Mouse (Mus musculus) cerebral cortex, adult 2 months (tissue): Measurements from ENCODE around the gene Ssbp3.

Experiments used
- WGBS: fragments of 180-500 bp; shearing (Covaris S2); methylation state at CpG from one replicate; pipeline ENCODE4 v1.1.7; 2018; 5-methylcytosine and 5-hydroxymethylcytosine counted together

Gene Ssbp3

DNA sequence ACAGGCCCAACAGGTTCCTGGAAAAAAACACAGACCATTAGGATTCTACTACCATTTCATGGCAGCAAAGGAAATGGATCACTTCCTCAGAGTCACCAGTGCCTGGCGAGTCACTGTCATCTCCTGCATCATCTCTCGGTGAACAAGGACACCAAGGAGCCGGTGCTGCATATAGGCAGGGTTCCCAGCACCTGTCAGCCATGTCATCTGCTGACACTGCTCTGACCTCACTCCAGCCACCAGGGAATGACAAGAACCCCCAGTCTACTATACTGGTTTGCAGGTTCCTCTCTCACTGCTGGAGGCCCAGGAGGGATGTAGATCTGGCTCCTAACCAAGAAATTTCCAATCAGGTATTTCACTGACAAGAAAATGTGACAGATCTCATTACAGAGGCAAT lies 145.6 kb downstream of the Ssbp3 start:
- 73% methylated on average over 3 of the region's 3 CpGs for WGBS

DNA sequence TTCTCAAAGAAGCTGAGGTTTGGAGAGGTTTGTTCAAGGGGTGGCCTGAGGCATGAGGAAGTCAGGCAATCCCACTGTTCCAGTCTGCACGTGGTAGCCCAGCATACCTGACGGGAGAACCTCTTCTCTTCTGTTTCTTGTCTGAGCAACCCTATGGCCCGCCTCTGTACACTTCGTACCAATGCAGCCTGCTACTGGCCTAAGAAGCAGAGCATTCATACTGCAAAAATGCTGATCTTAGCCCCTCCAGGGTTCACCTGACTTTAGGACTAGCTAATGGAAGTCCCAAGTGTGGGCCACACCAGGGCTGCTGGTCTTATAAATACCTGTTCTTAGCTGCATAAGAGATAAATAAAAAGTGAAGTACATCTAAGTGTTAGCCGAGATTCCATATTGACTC lies 147.8 kb downstream of the Ssbp3 start:
- 93% methylated on average over 5 of the region's 5 CpGs for WGBS

DNA sequence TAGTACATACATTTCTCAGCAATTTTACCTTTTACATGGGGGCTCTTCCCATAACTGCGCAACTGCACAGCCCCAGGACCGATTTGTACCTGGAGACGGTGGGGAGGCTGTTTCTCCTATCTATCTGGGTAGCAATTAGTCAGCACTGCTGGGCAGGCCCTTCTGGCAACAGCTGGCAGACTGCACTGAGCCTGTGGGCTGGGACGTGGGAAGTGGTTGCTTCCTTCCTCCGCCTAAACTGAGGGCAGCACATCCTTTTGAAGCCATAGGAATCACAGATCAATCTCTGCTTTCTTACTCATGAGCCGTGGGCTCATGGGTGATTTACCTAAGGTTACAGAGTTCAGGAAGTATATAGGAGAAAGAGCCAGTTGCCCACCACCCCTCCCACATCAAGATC lies 148.3 kb downstream of the Ssbp3 start:
- 58% methylated on average over 6 of the region's 6 CpGs for WGBS

DNA sequence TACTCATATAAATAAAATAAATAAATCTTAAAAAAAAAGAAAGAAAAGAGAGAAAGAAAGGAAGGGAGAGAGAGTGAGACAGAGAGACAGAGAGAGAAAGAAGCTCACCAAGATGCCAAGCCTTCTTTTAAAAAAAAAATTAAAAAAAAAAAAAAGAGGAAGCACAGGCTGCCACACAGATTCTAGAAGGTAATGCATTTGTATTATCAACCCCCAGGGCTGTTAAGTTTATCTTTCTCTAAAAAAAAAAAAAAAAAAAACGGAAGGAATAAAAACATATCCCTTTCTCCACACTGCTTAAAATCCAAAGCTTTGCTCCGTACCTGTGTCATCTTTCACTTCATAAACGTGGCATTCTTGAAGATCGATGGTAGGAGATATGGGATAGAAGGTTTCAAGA lies 151.1 kb downstream of the Ssbp3 start:
- WGBS: 92% methylated on average over 4 of the region's 4 CpGs

DNA sequence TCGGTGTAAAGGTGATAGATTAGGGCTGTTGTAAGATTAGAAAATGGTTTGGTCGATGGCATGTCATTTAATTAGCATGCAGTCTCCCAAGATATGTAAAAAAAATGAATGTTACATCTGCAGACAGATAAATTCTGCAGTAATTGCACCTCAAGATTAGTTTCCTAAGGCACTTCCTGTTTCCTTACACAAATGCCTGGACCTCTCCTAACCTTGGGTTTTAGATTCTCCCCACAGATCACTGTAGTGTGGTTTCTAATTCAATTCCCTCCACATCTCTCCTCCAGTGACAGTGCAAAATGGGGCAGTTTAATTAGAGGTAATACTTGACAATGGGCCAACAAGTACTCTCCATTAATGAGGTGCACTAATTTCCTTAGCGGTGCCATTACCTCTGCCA lies 152.7 kb downstream of the Ssbp3 start:
- WGBS: 65% methylated on average over 3 of the region's 3 CpGs

DNA sequence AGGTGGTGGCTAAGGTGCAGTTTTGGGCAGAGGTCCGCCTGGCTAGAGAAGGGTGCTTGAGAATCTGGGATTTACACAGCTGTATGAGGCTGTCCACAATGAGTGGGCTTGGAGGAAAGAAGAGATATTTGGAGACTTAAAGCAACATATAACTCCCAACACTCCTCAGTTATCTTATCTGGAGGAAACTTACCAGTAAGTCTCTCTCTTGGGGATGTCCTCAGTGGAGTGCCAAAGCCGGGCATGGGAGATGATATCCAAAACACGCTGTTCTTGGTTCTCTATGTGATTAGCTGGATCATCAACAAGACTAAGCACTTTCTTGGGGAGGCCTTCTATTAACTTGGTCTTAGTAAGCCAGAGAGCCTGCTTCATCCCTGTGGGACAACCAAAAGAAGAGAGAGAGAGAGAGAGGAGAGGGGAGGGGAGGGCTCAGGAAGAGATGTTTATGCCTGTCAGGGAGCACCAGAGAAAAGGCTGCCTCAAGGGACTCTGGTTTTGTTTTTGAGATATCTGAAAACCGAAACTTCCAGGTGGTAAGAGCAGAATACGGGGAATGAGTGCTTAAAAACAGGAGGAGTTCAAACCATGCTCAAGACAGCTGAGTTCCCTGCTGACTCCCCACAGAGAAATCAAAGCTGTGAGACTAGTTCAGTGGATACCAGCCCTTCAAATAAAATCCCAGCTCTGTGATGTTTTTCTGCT lies 154.0 kb downstream of the Ssbp3 start:
- WGBS: 96% methylated on average over 5 of the region's 5 CpGs

DNA sequence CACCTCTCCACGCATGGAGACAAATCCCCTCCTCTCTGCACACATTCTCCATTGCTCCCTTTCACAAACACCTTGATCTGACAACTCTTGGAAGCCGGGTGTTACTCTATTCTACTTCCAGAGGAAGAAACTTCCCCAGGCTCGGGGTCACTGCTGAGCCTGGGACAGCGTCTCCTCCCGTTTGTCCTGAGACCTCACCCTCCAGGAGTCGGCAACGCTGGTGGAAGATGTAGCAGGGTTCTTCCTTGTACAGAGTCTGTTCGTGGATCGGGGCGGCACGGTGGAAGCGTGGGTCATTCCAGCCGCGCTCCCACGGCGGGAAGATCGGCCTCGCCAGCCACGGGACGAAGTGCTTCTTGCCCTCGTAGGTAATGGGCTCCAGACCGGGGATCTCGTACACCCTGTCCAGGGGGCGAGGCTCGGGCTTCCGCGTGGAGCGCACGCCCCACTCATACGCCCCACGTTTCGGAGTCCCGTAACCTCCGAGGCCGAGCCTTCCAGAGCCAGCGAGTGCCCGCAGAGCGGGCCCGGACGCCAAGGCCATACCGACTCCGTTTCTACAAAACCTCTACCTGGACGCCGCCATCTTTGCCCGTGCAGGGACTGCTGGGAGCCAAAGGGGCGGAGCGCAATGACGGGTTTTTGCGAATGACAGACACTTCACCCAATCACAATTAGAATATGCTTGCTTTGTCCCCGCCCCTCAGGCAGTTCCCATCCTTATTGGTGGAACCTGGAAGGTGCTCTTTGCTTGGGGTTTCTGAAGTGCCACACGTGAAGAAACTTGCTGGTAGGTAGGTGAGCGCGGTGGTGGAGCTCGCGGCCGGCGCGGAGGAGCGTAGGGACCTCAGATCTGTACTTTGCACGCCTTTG lies 156.0 kb downstream of the Ssbp3 start, which contains the start of the genes Mrpl37 and Cyb5rl:
Mrpl37 (minus strand) TSS at position 617 of the 873 bp plus-strand sequence.
Cyb5rl (plus strand) TSS at position 737 of the 873 bp plus-strand sequence.
- under 1% methylated on average over 60 of the region's 60 CpGs for WGBS

DNA sequence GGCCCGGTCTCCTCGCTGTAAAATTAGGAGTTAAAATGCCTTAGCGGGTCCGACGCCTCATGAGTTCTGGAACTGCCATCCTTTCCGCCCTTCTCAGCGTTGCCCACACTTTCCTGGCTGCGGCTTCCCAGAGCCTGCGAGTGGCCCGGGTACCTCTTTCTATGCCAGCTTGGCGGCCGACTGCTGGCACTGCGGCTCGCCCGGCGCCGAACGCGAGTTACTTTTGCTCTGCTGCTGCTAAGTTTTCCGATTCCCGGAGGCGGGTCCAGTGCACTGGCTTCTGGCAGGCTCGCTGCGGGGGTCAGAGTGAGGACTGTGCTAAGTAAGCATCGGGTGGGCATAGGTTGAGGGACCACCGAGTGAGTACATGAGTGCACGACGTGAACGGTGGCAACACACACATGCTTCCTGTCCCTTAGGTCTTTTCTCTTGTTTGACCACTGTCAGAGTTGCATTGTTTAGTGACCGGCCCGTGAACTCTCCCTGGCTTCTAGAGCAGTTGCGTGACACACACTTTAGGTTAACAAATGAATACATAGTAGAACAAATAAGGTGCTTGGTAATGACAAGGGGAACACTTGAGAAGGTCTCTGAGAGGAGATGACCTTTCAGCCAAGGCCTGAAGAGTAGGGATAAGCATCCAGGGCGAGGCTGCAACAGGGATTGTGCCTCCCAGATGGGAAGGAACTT lies 156.8 kb downstream of the Ssbp3 start:
- 4% methylated on average over 33 of the region's 33 CpGs for WGBS

DNA sequence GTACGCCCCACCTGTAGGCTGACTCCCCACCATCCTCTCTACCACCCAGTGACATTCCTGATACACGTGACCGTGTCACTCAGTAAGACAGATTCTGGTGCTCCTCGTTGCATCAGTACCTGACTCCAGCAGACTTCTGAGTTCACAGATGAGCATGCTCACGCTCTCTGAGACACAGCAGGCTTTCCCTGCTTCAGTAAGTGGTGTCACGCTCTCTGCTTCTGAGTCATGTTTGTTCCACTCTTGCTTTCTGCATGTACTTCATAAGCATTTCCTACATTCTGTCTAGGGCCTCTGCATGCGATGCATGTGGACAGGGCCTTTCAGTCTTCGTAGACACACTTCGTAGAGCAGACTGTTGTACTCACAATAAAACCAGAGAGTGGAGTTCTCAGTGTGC lies 161.8 kb downstream of the Ssbp3 start:
- 86% methylated on average over 9 of the region's 9 CpGs for WGBS

DNA sequence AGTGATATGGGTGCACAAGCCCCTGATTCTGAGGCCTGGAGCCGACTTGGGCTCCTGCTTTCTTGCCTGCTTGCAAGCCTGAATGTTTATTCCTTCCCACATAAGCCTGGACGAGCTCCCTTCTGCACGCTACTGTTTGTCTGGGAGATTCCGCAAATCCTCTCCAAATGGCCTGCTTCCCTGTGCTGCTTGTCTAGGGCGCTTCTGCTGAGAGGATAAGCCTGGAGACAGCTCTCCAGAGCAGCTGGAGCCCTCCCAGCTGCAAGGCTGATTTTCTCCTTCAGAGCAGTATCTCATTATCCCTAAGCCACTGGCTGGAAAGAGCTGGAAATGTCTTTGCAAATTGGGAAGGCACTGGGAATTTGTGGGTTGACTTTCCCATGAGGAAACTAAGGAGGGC lies 165.0 kb downstream of the Ssbp3 start:
- 49% methylated on average over 5 of the region's 5 CpGs for WGBS

DNA sequence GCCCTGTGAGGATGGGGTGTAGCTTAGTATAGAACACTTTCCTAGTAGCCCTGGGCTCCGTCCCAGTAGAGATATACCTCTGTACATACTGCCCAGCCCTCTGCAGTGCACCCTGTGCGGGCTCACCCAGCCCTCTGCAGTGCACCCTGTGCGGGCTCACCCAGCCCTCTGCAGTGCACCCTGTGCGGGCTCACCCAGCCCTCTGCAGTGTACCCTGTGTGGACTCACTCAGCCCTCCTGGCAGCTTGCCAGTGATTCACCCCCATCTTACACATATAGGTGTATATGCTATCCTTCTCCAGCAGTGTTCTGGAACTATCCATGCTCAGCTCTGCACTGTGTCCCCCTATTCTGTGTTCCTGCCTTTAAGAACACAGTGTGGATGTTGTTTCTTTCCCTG lies 168.4 kb downstream of the Ssbp3 start:
- WGBS: 97% methylated on average over 4 of the region's 4 CpGs

DNA sequence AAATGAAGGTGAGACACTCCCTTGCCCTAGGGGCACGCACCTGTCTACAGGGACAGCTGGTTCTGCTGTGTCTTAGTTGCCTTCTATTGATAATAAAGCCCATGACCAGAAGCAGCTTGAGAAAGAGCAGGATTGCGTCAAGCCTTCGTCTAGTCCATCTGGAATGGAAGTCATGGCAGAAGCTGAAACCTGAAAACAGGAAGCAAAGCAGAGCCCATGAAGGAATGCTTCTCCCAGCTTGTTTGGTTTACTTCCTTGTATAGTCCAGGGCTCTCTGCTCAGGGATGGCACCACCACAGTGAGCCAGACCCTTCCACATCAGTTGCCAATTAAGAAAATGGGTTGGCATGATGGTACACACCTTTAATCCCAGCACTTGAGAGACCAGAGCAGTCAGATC lies 171.7 kb downstream of the Ssbp3 start:
- WGBS: 90% methylated on average over 3 of the region's 3 CpGs

DNA sequence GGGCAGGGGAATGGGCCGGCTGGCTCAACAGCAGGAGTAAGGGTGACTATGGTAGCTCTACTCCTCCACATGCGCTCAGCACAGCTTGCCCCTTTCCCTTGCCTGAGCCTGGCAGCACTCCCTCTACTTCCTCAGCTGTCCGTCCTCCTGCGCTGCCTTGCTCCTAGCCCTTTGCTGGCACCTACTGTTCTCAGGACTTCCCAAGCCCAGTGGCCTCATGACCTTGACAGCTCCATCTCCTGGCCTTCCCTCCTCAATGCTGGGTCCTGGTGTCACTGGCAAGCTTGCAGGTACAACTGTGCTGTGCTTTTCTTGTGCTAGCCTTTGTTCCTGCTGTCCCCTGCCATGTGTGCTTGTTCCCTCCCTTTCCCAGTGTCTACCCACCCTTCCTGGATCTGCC lies 172.6 kb downstream of the Ssbp3 start:
- WGBS: 92% methylated on average over 4 of the region's 4 CpGs

DNA sequence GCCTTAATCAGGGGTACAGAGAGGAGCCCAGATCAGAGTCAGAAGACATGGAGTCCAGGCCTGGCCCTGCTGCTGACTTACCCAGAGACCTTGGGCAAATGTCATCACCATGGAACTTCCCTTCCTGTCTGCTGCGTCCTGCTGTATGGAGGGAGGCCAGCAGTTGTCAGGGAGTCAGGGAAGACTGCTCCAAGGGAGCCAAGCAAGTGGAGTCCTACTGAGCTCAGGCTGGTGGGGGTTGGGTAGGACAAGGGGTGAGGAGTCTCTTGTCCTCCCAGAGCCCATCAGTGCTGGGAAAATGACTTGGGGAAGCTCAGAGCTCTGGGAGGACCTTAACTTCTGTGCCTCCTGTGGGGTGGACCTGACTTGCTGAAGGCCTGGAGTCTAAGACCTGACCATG lies 173.8 kb downstream of the Ssbp3 start:
- WGBS: 6% methylated on average over 1 of the region's 1 CpGs

DNA sequence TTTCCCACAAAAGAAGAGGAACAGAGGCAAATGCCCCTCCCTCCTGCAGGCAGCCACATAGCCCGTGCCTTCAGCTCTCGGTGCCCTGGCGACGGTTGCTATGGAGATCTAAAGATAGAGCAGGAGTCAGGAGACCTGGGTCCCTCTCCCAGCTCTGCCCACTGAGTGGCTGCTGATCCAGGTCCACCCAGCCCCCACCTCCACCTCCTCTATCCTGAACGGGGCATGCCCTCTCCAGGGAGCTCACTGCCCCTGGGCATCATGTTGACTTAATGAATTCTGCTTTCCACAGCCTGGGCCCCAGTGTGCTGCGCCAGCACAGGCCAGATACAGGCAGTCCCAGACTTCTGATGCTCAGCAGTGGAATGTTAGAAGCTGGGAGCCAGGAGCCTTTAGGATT lies 174.4 kb downstream of the Ssbp3 start:
- WGBS: 13% methylated on average over 6 of the region's 6 CpGs

DNA sequence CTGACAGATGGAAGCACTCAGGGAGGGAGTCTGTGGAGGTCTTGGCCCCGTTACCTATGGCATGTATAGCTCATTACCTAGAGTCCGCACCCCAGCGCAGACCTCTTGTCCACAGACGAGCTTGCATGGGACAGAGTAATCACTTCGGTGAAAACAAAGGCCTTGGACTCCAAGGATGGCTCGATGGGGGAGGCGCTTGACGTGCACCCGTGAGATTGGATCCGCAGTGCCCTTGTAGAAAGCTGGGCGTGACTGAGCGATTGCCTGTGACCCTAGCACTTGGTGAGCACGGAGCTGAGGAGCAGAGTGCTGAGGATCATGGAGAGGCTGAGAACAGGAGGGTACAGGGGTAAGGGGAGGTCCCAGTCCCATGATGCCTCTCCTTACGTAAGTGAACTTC lies 181.2 kb downstream of the Ssbp3 start:
- 93% methylated on average over 14 of the region's 14 CpGs for WGBS

DNA sequence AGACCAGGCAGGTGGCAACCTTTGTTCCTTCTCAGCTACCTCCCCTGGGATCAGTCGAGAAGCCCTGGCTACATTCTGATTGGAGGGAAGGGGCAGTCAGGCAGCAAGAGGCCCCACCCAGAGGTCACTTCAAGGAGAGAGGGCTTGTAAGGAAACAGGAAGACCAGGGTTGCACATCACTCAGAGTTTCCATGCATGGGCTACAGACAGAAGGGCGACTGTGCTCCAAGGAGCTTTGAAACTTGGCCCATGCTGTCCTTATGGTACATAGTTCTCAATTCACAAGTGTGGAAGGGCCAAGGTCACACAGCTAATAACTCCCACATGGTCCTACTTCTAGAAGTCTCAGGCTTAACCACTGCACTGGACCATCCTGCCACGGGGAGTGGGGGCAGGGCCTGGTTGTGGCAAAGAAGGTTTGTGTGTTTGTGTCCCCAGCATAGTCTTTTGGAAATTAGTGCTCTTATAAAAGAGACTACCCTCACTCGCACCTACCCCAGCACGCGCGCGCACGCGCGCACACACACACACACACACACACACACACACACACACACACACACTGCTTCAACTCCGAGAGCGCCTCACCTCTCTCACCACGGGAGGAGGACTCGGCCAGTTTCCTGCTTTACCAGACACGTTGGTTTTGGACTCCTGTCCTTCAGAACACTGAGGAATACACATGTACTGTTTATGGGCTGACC lies 184.1 kb downstream of the Ssbp3 start:
- WGBS: 90% methylated on average over 16 of the region's 16 CpGs

DNA sequence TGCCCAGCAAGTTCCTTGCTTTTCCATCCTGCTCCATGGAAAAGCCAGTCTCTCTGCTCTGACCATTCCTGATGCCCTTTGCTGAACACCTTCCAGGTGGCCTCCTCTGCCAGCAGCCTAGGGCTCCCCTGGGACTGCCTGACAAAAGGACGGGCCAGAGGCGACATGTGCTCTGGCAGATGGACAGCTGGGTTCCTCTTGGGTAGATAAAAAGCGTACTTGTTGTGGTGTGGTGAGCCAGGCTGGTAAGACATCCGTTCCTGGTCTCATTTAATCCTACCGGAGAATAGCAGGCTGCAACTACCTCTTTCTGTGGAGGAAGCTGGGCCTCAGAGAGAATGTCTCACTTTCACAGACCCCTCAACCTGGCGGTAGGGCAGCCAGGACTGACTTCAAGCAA lies 185.5 kb downstream of the Ssbp3 start:
- 61% methylated on average over 6 of the region's 6 CpGs for WGBS

DNA sequence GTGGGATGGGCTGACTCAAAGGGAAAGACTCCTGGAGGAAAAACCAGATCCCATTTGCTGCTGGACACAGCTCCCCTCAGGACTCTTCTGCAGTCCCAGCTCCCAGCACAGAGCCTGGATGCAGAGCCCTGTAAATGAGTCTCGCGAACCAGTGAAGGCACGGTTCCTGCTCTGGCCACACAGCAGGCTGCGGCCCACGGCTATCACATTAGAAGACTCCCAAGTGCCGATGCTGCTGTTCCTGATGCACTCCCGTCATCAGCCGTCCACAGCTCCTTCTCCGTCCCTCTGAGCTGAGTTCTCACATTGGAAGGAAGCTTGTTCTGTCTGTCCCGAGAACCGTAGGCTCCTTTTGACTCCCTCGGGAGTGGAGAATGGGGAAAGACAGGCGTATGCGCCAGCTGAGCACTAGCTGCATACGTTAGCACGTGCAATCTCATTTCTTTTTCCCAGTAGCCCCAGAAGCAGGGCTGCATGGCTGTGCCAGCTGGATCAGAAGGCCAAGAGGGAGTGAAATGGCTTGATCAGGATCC lies 186.4 kb downstream of the Ssbp3 start, which contains the start of gene Cdcp2:
Cdcp2 (plus strand) TSS at position 51 of the 533 bp plus-strand sequence.
- WGBS: 84% methylated on average over 16 of the region's 16 CpGs

DNA sequence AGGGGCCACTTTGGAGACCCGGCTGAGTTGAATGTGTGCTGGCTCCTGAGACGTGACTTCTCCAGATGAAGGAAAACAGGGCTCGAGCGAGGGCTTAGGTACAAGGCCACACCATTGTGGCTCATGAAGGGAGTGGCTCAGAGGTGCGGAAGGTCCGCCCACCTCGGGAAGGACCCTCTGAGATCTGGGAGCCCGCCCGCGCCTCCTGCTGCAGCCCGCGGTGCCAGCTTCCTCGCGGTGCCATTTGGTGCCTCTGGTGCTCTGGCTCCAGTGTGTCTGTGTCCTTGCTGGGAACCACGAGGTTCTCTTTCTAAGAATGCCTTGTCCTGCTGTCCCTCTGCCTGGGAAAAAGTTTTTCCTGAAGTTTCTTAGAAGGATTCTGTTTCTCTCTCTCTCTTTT lies 187.4 kb downstream of the Ssbp3 start:
- WGBS: 65% methylated on average over 15 of the region's 15 CpGs

DNA sequence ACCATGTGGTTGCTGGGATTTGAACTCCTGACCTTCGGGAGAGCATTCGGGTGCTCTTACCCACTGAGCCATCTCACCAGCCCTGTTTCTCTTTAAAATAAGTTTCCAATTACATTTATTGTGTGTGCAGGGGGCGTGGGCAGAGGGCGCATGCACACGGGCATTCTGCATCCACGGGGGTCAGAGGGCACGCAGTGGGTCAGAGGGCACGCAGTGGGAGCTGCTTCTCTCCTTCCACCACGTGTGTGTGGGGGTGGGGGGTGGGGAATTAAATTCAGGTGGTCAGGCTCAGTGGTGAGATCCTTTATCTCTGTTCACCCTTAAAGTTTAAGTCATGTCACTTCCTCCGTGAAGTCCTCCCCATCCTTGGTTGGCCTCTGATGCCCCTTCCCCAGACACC lies 187.9 kb downstream of the Ssbp3 start:
- 81% methylated on average over 10 of the region's 10 CpGs for WGBS
